Mouse (Mus musculus): ENCODE measurements at regions not wholly inside any gene's neighbourhood (a gene's known extent, or its start where the extent isn't known, plus 50 kb on each side); places are given as distances from the start of the nearest gene placed in this dataset.

DNA sequence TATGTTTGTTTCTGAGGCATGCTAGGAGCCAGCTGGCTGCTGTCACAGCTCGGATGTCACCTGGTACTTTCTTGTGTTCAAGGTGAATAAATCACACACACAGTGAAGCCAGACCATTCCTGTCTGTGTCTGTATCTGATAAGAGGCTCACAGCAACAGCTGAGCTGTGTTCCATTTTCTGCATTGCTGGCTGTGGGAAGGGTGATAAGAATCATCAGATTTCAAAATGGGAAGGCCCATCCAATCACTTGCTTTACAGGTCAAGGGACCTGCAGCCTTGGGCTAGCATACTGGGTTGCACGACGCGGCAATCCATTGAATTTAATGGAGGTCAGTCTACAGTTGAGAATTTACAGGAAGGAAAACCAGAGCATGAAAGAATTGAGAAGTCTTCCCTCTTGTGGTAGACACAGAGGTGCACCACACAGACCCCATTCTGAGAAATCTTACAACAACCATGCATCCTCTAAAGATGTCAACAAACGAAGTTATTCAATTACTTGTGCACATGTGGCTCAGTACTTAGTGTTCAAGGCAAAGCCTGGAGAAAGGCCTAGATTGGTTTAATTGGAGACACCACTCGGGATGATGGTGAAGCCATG, 135.2 kb downstream of the Gm12728 start:
- Histone ChIP-seq H3K4me3 (ENCODE audit: insufficient read depth in 1 of 2, low read depth in 2 of 2, low read length in 2 of 2) (no peak overlapping the region), H3K27me3 (ENCODE audit: control insufficient read depth, insufficient read depth, low read length) (no peaks in the 10 kb centered on the region), H3K27ac (no peak overlapping the region), H3K9ac (replicated peaks) (no peak overlapping the region), H3K36me3 (replicated peaks; ENCODE audit: control insufficient read depth, insufficient read depth, low read depth) (no peaks in the 10 kb centered on the region), H3K4me2 (ENCODE audit: low read depth) (no peak overlapping the region), H3K4me1 (replicated peaks; ENCODE audit: control insufficient read depth in 2 of 2, insufficient read depth in 2 of 2, low read length in 1 of 2) (no peaks in the 10 kb centered on the region), H3K9me3 (ENCODE audit: control insufficient read depth, low read length) (no peaks in the 10 kb centered on the region)
- TF ChIP-seq EP300 (IDR thresholded peaks at IDR 0.05; ENCODE audit: low read depth), result no peak
- TF ChIP-seq CTCF (IDR thresholded peaks at IDR 0.05; ENCODE audit: low read depth), result no peak
- ATAC-seq (ENCODE audit: insufficient read depth), result no peak
- DNase-seq (ENCODE audit: low read depth in 3 of 3, low spot score in 3 of 3), result no peak
- WGBS (ENCODE audit: insufficient replicate concordance), result 51% methylated on average over 6 of the region's 6 CpGs

DNA sequence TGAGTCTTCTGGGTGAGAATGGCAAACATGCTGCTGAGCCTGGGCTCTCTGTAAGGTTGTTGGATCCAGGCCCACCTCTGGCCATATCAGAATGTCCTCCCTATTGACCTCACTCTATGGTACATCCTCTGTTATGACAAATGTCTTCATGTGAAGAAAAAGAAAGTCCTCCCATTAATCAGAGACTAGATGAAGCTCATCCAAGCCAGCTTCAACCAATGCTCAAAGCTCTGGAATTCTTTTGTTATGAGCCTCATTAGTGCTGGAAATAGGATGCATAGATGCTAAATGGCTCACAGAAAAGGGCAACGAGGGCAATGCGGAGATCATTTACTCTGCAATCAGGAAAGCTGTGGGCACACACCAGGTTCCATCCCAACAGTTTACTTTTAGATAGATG, 135.8 kb downstream of the Gm12728 start:
- H3K27me3 ChIP-seq (ENCODE audit: control insufficient read depth, insufficient read depth, low read length), result no peaks in the 10 kb centered on the region
- H3K4me2 ChIP-seq (ENCODE audit: low read depth), result no peak overlapping the region
- H3K27ac ChIP-seq, result no peak overlapping the region
- TF ChIP-seq EP300 (IDR thresholded peaks at IDR 0.05; ENCODE audit: low read depth) (no peak), CTCF (IDR thresholded peaks at IDR 0.05; ENCODE audit: low read depth) (no peak)
- DNase-seq (ENCODE audit: low read depth in 3 of 3, low spot score in 3 of 3) (no peak), ATAC-seq (ENCODE audit: insufficient read depth) (no peak)
- H3K9me3 ChIP-seq (ENCODE audit: control insufficient read depth, low read length), result no peaks in the 10 kb centered on the region
- H3K36me3 ChIP-seq (replicated peaks; ENCODE audit: control insufficient read depth, insufficient read depth, low read depth), result no peaks in the 10 kb centered on the region
- 62% methylated on average over 2 of the region's 2 CpGs for WGBS (ENCODE audit: insufficient replicate concordance)
- H3K9ac ChIP-seq (replicated peaks), result no peak overlapping the region
- H3K4me1 ChIP-seq (replicated peaks; ENCODE audit: control insufficient read depth in 2 of 2, insufficient read depth in 2 of 2, low read length in 1 of 2), result no peaks in the 10 kb centered on the region
- H3K4me3 ChIP-seq (ENCODE audit: insufficient read depth in 1 of 2, low read depth in 2 of 2, low read length in 2 of 2), result no peak overlapping the region

DNA sequence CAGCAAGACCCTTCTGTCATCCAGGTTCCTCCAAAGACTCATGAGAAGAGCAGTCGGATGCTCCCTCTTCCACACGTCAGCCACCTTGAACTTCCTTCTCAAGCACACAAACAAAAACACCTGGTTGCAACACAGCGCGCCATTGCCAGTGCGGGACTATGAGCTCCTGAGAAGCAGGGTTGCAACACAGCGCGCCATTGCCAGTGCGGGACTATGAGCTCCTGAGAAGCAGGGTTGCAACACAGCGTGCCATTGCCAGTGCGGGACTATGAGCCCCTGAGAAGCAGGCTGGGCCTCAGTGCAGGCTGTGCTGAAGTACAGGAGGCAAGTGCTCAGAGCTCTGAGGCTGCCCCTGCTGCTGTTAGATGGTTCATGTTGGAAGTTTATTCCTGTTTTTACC, 140.0 kb downstream of the Gm12728 start:
- no peaks in the 10 kb centered on the region for H3K36me3 ChIP-seq (replicated peaks; ENCODE audit: control insufficient read depth, insufficient read depth, low read depth)
- WGBS (ENCODE audit: insufficient replicate concordance), result 72% methylated on average over 10 of the region's 10 CpGs
- H3K9me3 ChIP-seq (ENCODE audit: control insufficient read depth, low read length), result no peaks in the 10 kb centered on the region
- H3K4me1 ChIP-seq (replicated peaks; ENCODE audit: control insufficient read depth in 2 of 2, insufficient read depth in 2 of 2, low read length in 1 of 2), result no peaks in the 10 kb centered on the region
- TF ChIP-seq EP300 (IDR thresholded peaks at IDR 0.05; ENCODE audit: low read depth), result no peak
- TF ChIP-seq CTCF (IDR thresholded peaks at IDR 0.05; ENCODE audit: low read depth), result no peak
- ATAC-seq (ENCODE audit: insufficient read depth), result no peak
- no peak overlapping the region for H3K9ac ChIP-seq (replicated peaks)
- no peak overlapping the region for H3K4me2 ChIP-seq (ENCODE audit: low read depth)
- H3K27me3 ChIP-seq (ENCODE audit: control insufficient read depth, insufficient read depth, low read length), result no peaks in the 10 kb centered on the region
- H3K4me3 ChIP-seq (ENCODE audit: insufficient read depth in 1 of 2, low read depth in 2 of 2, low read length in 2 of 2), result no peak overlapping the region
- DNase-seq (ENCODE audit: low read depth in 3 of 3, low spot score in 3 of 3), result no peak
- no peak overlapping the region for H3K27ac ChIP-seq

DNA sequence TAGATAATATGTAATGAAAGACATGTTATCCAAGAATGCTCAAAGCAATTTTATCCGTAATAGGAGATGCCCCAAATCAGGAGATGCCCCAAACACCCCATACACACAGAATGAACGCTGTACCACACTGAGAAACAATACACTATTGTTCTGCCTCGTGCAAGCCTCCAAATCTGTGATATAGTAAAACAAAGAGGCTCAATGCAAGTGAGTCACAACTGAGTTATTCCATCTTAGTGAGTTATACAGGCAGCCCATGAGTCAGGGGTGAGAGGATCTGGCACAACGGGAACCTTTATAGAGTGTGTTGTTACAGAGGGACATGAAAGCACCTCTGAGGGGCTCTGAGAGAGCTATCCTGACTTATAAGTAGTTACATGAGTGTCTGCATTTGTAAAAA, 145.3 kb downstream of the Gm12728 start:
- DNase-seq (ENCODE audit: low read depth in 3 of 3, low spot score in 3 of 3) (no peak), ATAC-seq (ENCODE audit: insufficient read depth) (no peak)
- TF ChIP-seq CTCF (IDR thresholded peaks at IDR 0.05; ENCODE audit: low read depth) (no peak), EP300 (IDR thresholded peaks at IDR 0.05; ENCODE audit: low read depth) (no peak)
- no peaks in the 10 kb centered on the region for H3K36me3 ChIP-seq (replicated peaks; ENCODE audit: control insufficient read depth, insufficient read depth, low read depth)
- H3K27ac ChIP-seq, result no peak overlapping the region
- 47% methylated on average over 4 of the region's 4 CpGs for WGBS (ENCODE audit: insufficient replicate concordance)
- no peak overlapping the region for H3K4me2 ChIP-seq (ENCODE audit: low read depth)
- H3K9me3 ChIP-seq (ENCODE audit: control insufficient read depth, low read length), result no peaks in the 10 kb centered on the region
- no peak overlapping the region for H3K4me3 ChIP-seq (ENCODE audit: insufficient read depth in 1 of 2, low read depth in 2 of 2, low read length in 2 of 2)
- H3K4me1 ChIP-seq (replicated peaks; ENCODE audit: control insufficient read depth in 2 of 2, insufficient read depth in 2 of 2, low read length in 1 of 2), result no peaks in the 10 kb centered on the region
- no peak overlapping the region for H3K9ac ChIP-seq (replicated peaks)
- H3K27me3 ChIP-seq (ENCODE audit: control insufficient read depth, insufficient read depth, low read length), result no peaks in the 10 kb centered on the region

DNA sequence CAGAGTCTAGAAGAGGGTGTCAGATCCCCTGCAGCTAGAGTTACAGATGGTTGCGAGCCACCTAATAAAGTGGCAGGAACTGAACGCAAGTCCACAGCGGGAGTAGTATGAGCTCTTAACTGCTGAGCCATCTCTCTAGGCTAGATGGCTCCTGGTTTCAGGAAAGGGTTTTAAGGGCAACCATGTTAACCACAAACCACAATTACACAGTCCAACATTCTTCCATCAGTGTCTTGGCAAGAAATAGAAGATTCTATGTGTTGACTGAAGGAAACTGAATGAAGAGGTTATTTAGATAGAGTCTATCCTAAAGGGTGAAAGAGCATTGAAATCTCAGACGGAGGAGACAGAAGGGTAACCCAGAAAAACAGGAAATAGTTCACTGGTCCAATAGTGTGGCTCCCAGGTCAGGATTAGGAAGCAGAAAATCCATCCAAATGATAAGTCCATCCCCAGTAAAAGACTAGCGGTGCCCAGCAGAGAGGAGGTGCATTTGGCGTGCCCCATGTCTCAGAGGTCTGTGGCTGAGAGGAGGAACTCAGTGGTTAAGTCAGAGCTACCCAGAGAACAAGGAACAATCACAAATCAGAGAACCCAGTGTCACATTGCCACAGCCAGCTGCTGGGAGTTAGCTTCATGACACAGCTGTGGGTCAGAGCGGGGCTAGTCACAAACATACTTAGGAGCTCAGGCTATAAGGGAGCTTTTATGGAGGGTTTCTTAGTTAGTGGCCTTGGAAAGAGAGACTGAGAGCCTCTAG, 147.3 kb downstream of the Gm12728 start:
- H3K4me2 ChIP-seq (ENCODE audit: low read depth), result no peak overlapping the region
- H3K4me1 ChIP-seq (replicated peaks; ENCODE audit: control insufficient read depth in 2 of 2, insufficient read depth in 2 of 2, low read length in 1 of 2), result no peaks in the 10 kb centered on the region
- WGBS (ENCODE audit: insufficient replicate concordance), result 24% methylated on average over 7 of the region's 7 CpGs
- no peaks in the 10 kb centered on the region for H3K27me3 ChIP-seq (ENCODE audit: control insufficient read depth, insufficient read depth, low read length)
- no peak overlapping the region for H3K4me3 ChIP-seq (ENCODE audit: insufficient read depth in 1 of 2, low read depth in 2 of 2, low read length in 2 of 2)
- H3K9me3 ChIP-seq (ENCODE audit: control insufficient read depth, low read length), result no peaks in the 10 kb centered on the region
- no peak for ATAC-seq (ENCODE audit: insufficient read depth)
- no peak for DNase-seq (ENCODE audit: low read depth in 3 of 3, low spot score in 3 of 3)
- no peak for TF ChIP-seq EP300 (IDR thresholded peaks at IDR 0.05; ENCODE audit: low read depth)
- no peak for TF ChIP-seq CTCF (IDR thresholded peaks at IDR 0.05; ENCODE audit: low read depth)
- no peaks in the 10 kb centered on the region for H3K36me3 ChIP-seq (replicated peaks; ENCODE audit: control insufficient read depth, insufficient read depth, low read depth)
- no peak overlapping the region for H3K9ac ChIP-seq (replicated peaks)
- no peak overlapping the region for H3K27ac ChIP-seq

All from liver, embryonic 14.5 days (tissue).